Mouse (Mus musculus) hindbrain, embryonic 15.5 days (tissue): ENCODE measurements at regions not wholly inside any gene's neighbourhood (a gene's known extent, or its start where the extent isn't known, plus 50 kb on each side); places are given as distances from the start of the nearest gene placed in this dataset.

Experiments
- ATAC-seq: fragments of 200-750 bp; cut with Nextera tagmentation; 2 replicates; pipeline ENCODE4 v1.8.0; 2017; ENCODE audit warnings: low read depth, moderate number of reproducible peaks, moderate TSS enrichment; ENCODE audit not compliant: low FRiP score
- H3K27ac ChIP-seq: fragments of 300-500 bp; sonication (generic); replicated peaks from 2 replicates; pipeline ENCODE4 v1.5.1; 2015; ENCODE audit warnings: mild to moderate bottlenecking, inconsistent platforms
- H3K27me3 ChIP-seq: fragments of 300-500 bp; sonication (generic); 2 replicates; pipeline ENCODE4 v1.6.1; 2015; ENCODE audit warnings: control low read depth, inconsistent platforms
- H3K36me3 ChIP-seq: fragments of 300-500 bp; sonication (generic); 2 replicates; pipeline ENCODE4 v1.6.1; 2015; ENCODE audit warnings: control low read depth, inconsistent platforms
- H3K4me1 ChIP-seq: fragments of 300-500 bp; sonication (generic); replicated peaks from 2 replicates; pipeline ENCODE4 v1.6.1; 2015; ENCODE audit warnings: control low read depth, inconsistent platforms
- H3K4me2 ChIP-seq: fragments of 300-500 bp; sonication (generic); 2 replicates; pipeline ENCODE4 v1.6.1; 2015; ENCODE audit warnings: moderate library complexity, mild to moderate bottlenecking, inconsistent platforms
- H3K4me3 ChIP-seq: fragments of 300-500 bp; sonication (generic); 2 replicates; pipeline ENCODE4 v1.5.1; 2015; ENCODE audit warnings: mild to moderate bottlenecking, inconsistent platforms
- H3K9ac ChIP-seq: fragments of 300-500 bp; sonication (generic); 2 replicates; pipeline ENCODE4 v1.6.1; 2015; ENCODE audit warnings: inconsistent platforms
- H3K9me3 ChIP-seq: fragments of 300-500 bp; sonication (generic); 2 replicates; pipeline ENCODE4 v1.6.1; 2016; ENCODE audit warnings: control low read depth, inconsistent platforms
- WGBS: fragments of 180-500 bp; shearing (Covaris S2); methylation state at CpG from one replicate; pipeline ENCODE4 v1.1.7; 2015; 5-methylcytosine and 5-hydroxymethylcytosine counted together

DNA sequence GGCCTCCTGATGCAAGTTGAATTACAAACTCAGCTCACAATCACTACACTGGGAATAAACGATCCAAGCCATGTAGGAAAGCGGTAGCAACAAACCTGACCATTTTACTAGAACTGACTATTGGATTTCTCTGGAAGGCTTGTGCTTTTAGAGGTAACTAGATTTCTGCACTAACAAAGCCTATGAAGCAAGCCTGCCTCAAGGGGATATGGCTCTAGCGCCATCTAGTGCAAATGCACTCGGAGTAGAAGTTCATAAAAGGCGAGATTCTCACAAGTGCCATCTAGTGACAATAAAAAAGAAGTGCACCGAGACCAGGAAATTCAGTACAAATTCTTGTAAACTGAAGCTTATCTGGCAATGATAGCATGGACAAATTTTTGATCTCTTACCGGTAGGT lies 364.9 kb upstream of the Fmr1 start:
- H3K4me1 ChIP-seq: no peaks in the 10 kb centered on the region
- no peak overlapping the region for H3K4me2 ChIP-seq
- no peak overlapping the region for H3K4me3 ChIP-seq
- no peak overlapping the region for H3K27ac ChIP-seq
- no peaks in the 10 kb centered on the region for H3K9me3 ChIP-seq
- ATAC-seq: peak; percentile 81; the same call in 1 of the 2 replicates
- no peaks in the 10 kb centered on the region for H3K36me3 ChIP-seq
- no peaks in the 10 kb centered on the region for H3K27me3 ChIP-seq
- 21% methylated on average over 7 of the region's 7 CpGs for WGBS
- H3K9ac ChIP-seq: no peak overlapping the region
